Mouse (Mus musculus) neutrophil, adult 5-6 weeks (primary cell): ENCODE data around the gene D430041D05Rik. TPM values are rescaled to one million over a fixed set of nuclear protein-coding genes. Genes with fewer than 3 reads are reported as not detected.
"Not testable (repeated sequence)": the region's sequence is repeated elsewhere in the genome, so short reads cannot be mapped to it uniquely, and the experiment has no call there.

ENCODE experiments used
- ATAC-seq: fragments of 151-379, 151-347 bp; 2 replicates; pipeline ENCODE4 v1.8.0; 2017; ENCODE audit warnings: mild to moderate bottlenecking, moderate TSS enrichment; ENCODE audit not compliant: insufficient number of reproducible peaks, poor library complexity, low FRiP score, severe bottlenecking; ENCODE audit errors: extremely low read depth
- total RNA-seq: library from RNA; stranded (forward); fragments of 200-1000 nt; gene quantifications from 2 replicates; pipeline ENCODE4 v1.2.3, GENCODE M21; 2017

Gene D430041D05Rik
- total RNA-seq, 1 experiment from 2014 or later = 0.12 TPM

- not testable (repeated sequence) for ATAC-seq
Observed at GRCm38 (mm10) chr2:104111170-104111797, 299.5 kb downstream of the D430041D05Rik start.

- ATAC-seq = no peak
Observed at GRCm38 (mm10) chr2:104110031-104110430, 300.8 kb downstream of the D430041D05Rik start.

- no peak for ATAC-seq
Observed at GRCm38 (mm10) chr2:104109528-104109927, 301.3 kb downstream of the D430041D05Rik start.

GRCm38 (mm10) chr2:104109021-104109420 is 301.8 kb downstream of the D430041D05Rik start:
- ATAC-seq = not testable (repeated sequence)

- no peak for ATAC-seq
Observed at GRCm38 (mm10) chr2:104104800-104105199, 306.0 kb downstream of the D430041D05Rik start.

- ATAC-seq = no peak
Observed at GRCm38 (mm10) chr2:104099946-104100345, 310.9 kb downstream of the D430041D05Rik start.

- no peak for ATAC-seq
Observed at GRCm38 (mm10) chr2:104099231-104099585, 311.6 kb downstream of the D430041D05Rik start.

- ATAC-seq = no peak
Observed at GRCm38 (mm10) chr2:104098529-104099230, 312.1 kb downstream of the D430041D05Rik start.

GRCm38 (mm10) chr2:104097396-104097795 is 313.4 kb downstream of the D430041D05Rik start:
- not testable (repeated sequence) for ATAC-seq

GRCm38 (mm10) chr2:104096796-104097195 is 314.0 kb downstream of the D430041D05Rik start:
- ATAC-seq = not testable (repeated sequence)

- no peak for ATAC-seq
Observed at GRCm38 (mm10) chr2:104096256-104096655, 314.6 kb downstream of the D430041D05Rik start.

GRCm38 (mm10) chr2:104095741-104096213 is 315.0 kb downstream of the D430041D05Rik start, which contains the start of gene Cd59a:
Gene Cd59a (plus strand): TSS chr2:104095801.
- no peak for ATAC-seq

- ATAC-seq = no peak
Observed at GRCm38 (mm10) chr2:104093305-104093704, 317.5 kb downstream of the D430041D05Rik start.

Other genes starting within 250 kb of the D430041D05Rik start
- 39.0 and 45.4 TPM in 2 replicates for gene Hipk3, start 83.4 kb upstream of the D430041D05Rik start, total RNA-seq
- 17.1 and 23.2 TPM in 2 replicates for gene Cstf3, start 179.5 kb upstream of the D430041D05Rik start, total RNA-seq